Mouse (Mus musculus) midbrain, embryonic 16.5 days (tissue): ENCODE measurements around the gene Eaf1. TPM values are rescaled to one million over a fixed set of nuclear protein-coding genes. Genes with fewer than 3 reads are reported as not detected.

Experiments
- ATAC-seq: fragments of 200-750 bp; cut with Nextera tagmentation; 2 replicates; pipeline ENCODE4 v1.8.0; 2017; ENCODE audit warnings: moderate TSS enrichment
- H3K27ac ChIP-seq: fragments of 300-500 bp; sonication (generic); 2 replicates; pipeline ENCODE4 v1.5.1; 2014; ENCODE audit warnings: mild to moderate bottlenecking, low read length, mixed read lengths
- H3K27me3 ChIP-seq: fragments of 300-500 bp; sonication (generic); 2 replicates; pipeline ENCODE4 v1.6.1; 2014; ENCODE audit warnings: low read depth, low read length, mixed read lengths; ENCODE audit not compliant: control insufficient read depth, insufficient read depth
- H3K36me3 ChIP-seq: fragments of 300-500 bp; sonication (generic); 2 replicates; pipeline ENCODE4 v1.6.1; 2014; ENCODE audit warnings: mild to moderate bottlenecking, low read length, moderate library complexity, mixed read lengths; ENCODE audit not compliant: control insufficient read depth, insufficient read depth
- H3K4me1 ChIP-seq: fragments of 300-500 bp; sonication (generic); 2 replicates; pipeline ENCODE4 v1.6.1; 2014; ENCODE audit warnings: mild to moderate bottlenecking, low read length, mixed read lengths; ENCODE audit not compliant: control insufficient read depth, insufficient read depth
- H3K4me2 ChIP-seq: fragments of 300-500 bp; sonication (generic); 2 replicates; pipeline ENCODE4 v1.6.1; 2014; ENCODE audit warnings: mild to moderate bottlenecking, low read length, mixed read lengths
- H3K4me3 ChIP-seq: fragments of 300-500 bp; sonication (generic); 2 replicates; pipeline ENCODE4 v1.5.1; 2014; ENCODE audit warnings: low read depth, mild to moderate bottlenecking, low read length, moderate library complexity, mixed read lengths
- H3K9ac ChIP-seq: fragments of 300-500 bp; sonication (generic); 2 replicates; pipeline ENCODE4 v1.6.1; 2014; ENCODE audit warnings: low read depth, low read length, mixed read lengths
- H3K9me3 ChIP-seq: fragments of 300-500 bp; sonication (generic); replicated peaks from 2 replicates; pipeline ENCODE4 v1.6.1; 2014; ENCODE audit warnings: mild to moderate bottlenecking, low read length, mixed read lengths; ENCODE audit not compliant: control insufficient read depth, poor library complexity, severe bottlenecking
- WGBS: fragments of 180-500 bp; shearing (Covaris S2); extraction: QIAGEN DNeasy Blood & Tissue Kit; methylation state at CpG from one replicate; pipeline ENCODE4 v1.1.7; 2014; 5-methylcytosine and 5-hydroxymethylcytosine counted together
- polyA plus RNA-seq: library from polyadenylated mRNA; unstranded; fragments of >200 nt; fragmentation: Nextera tagmentation; extraction: Ambion mirVana; gene quantifications from 2 replicates; pipeline ENCODE4 v1.2.1, GENCODE M21; 2015

The Eaf1 gene
- polyA plus RNA-seq, 1 experiment from 2014 or later: 7.3 TPM

DNA sequence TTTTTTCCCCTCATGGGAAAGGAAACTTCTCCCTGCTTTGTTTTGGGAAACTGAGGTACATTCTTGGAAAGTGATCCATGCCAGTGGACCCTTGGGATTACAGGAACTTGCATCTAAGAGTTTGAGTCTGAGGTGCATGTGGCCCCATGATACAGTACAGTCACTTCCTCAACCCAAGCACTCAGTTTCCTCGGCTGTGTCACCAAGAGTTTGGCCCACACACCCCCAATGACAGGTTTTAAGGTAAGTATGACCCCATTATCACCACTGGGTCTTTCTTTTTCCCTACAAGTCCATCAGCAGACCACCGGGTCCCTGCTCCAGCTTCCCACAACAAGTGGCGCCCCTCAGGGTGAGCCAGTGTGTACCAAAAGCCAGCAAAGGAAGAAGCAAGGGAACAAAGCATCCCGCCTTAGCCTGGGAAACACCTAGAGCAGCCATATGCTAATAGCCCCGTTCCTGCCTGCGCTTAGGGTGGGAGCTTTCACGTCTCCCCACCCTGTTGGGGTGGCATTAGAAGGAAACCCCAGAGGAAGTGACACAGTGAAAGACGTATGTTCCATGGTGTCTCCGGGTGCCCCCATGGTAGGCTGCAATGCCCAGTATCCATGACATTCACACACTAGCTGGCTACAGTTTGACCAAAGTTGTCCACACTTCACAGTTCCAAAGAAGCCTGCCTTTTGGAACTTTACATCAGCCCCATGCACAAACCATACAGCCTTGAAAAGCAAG is 62.5 kb downstream of the Eaf1 start:
- H3K27ac ChIP-seq: no peak overlapping the region
- H3K36me3 ChIP-seq: no peaks in the 10 kb centered on the region
- H3K9ac ChIP-seq: no peak overlapping the region
- WGBS: 84% methylated on average over 9 of the region's 9 CpGs
- H3K4me2 ChIP-seq: no peak overlapping the region
- H3K27me3 ChIP-seq: no peaks in the 10 kb centered on the region
- no peak overlapping the region for H3K4me3 ChIP-seq
- ATAC-seq: no peak
- no peaks in the 10 kb centered on the region for H3K9me3 ChIP-seq
- no peaks in the 10 kb centered on the region for H3K4me1 ChIP-seq

DNA sequence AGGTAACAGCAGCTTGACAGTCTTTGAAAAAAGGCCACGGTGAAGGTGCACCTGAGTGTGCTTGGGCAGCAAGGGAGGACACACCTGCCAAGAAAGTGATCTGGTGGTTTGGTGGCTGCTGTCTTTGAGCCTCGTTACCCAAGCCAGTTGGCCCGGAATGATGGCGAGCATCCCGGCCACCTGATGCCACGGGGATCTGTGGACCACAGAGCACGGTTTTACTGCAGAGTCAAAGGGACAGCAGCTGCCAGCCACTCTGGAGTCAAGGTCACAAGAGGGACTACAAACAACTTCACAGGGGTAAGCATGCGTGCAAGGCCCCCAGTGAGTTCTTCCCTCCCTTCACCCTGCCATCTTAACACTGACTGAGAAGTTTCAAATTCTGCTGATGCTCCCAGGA is 63.1 kb downstream of the Eaf1 start:
- 80% methylated on average over 8 of the region's 8 CpGs for WGBS

DNA sequence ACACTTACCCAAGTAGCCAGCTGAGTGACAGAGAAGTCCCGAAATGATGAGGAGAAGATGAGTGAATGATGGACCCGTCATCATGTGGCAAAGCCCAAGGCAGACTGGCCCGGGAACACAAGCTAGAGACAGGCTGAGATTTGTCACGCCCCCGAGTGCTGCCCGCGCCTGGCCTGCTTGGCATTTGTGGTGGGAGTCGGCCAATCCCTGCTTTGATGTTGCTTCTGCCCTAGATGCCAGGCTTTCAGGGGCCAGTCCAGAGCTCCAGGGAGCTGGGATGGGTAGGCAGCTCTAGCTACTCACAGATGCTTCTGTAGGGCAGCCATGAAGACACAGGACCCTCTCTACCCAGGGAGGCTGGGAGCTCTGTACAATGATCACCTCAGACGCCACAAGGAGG is 63.6 kb downstream of the Eaf1 start:
- H3K4me2 ChIP-seq: no peak overlapping the region
- 77% methylated on average over 9 of the region's 9 CpGs for WGBS
- H3K4me1 ChIP-seq: no peaks in the 10 kb centered on the region
- no peaks in the 10 kb centered on the region for H3K27me3 ChIP-seq
- no peak overlapping the region for H3K27ac ChIP-seq
- no peak overlapping the region for H3K9ac ChIP-seq
- H3K4me3 ChIP-seq: no peak overlapping the region
- ATAC-seq: no peak
- no peaks in the 10 kb centered on the region for H3K36me3 ChIP-seq
- no peaks in the 10 kb centered on the region for H3K9me3 ChIP-seq

More for the DNA sequence above, 63.1 kb downstream of the Eaf1 start:
- Histone ChIP-seq H3K36me3 (no peaks in the 10 kb centered on the region), H3K9me3 (no peaks in the 10 kb centered on the region), H3K4me2 (no peak overlapping the region), H3K4me3 (no peak overlapping the region), H3K27ac (no peak overlapping the region), H3K27me3 (no peaks in the 10 kb centered on the region), H3K4me1 (no peaks in the 10 kb centered on the region), H3K9ac (no peak overlapping the region)
- ATAC-seq: no peak

DNA sequence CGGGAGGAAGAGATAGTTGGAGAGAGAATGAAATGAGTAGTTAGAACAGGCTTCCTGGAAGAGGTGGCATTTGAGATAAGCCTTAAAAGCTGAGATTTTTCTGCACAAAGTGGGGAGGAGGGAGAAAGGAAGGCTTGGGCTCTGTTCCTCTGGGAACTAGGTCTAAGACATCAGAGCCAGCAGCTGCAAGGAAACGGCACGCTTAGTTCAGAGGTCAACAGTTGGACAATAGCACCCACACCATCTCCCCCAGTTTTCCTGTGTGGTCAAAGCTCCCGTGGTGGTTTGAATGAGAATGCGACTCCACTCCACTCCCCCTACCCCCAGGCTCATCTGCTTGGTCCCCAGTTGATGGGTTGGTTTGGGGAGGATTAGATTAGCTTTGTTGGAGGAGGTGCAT is 65.0 kb downstream of the Eaf1 start:
- Histone ChIP-seq H3K9ac (no peak overlapping the region), H3K36me3 (no peaks in the 10 kb centered on the region), H3K4me3 (no peak overlapping the region), H3K27me3 (no peaks in the 10 kb centered on the region), H3K4me2 (no peak overlapping the region), H3K4me1 (no peaks in the 10 kb centered on the region), H3K27ac (no peak overlapping the region), H3K9me3 (no peaks in the 10 kb centered on the region)
- ATAC-seq: no peak
- 60% methylated on average over 5 of the region's 5 CpGs for WGBS

Other genes starting within 250 kb of the Eaf1 start
- gene Phf7, start 243.1 kb upstream of the Eaf1 start, polyA plus RNA-seq: 10.2 and 10.8 TPM in 2 replicates
- gene Bap1, start 242.9 kb upstream of the Eaf1 start, polyA plus RNA-seq: 116 and 125 TPM in 2 replicates
- 4.9 TPM in 2 replicates for gene Dnah1, start 170.5 kb upstream of the Eaf1 start, polyA plus RNA-seq
- 88.8 and 94.5 TPM in 2 replicates for gene Capn7, start 157.8 kb upstream of the Eaf1 start, polyA plus RNA-seq
- 156 and 158 TPM in 2 replicates for gene Sh3bp5, start 58.3 kb upstream of the Eaf1 start, polyA plus RNA-seq
- 43.1 and 48.3 TPM in 2 replicates for gene Mettl6, start 641 bp downstream of the Eaf1 start, polyA plus RNA-seq
- gene Colq, start 96.9 kb downstream of the Eaf1 start, polyA plus RNA-seq: not detected in 2 replicates
- gene Gm49387, start 146.5 kb downstream of the Eaf1 start, polyA plus RNA-seq: not detected in 2 replicates
- gene Btd, start 146.6 kb downstream of the Eaf1 start, polyA plus RNA-seq: 15.0 and 17.2 TPM in 2 replicates
- 8.6 and 10.6 TPM in 2 replicates for gene Hacl1, start 146.9 kb downstream of the Eaf1 start, polyA plus RNA-seq